Mouse (Mus musculus) megakaryocyte, embryonic 14.5 days (primary cell): ENCODE results near the gene Olfr1138.

Experiments used
- FLI1 ChIP-seq: IDR thresholded peaks from 2 replicates; pipeline ENCODE4 v1.6.1; 2012; ENCODE audit warnings: low read length, inconsistent platforms, mixed read lengths
- GATA1 ChIP-seq: IDR thresholded peaks from 3 replicates; pipeline ENCODE4 v1.6.1; 2012; ENCODE audit warnings: mixed read lengths, low read length, inconsistent platforms, borderline replicate concordance

DNA sequence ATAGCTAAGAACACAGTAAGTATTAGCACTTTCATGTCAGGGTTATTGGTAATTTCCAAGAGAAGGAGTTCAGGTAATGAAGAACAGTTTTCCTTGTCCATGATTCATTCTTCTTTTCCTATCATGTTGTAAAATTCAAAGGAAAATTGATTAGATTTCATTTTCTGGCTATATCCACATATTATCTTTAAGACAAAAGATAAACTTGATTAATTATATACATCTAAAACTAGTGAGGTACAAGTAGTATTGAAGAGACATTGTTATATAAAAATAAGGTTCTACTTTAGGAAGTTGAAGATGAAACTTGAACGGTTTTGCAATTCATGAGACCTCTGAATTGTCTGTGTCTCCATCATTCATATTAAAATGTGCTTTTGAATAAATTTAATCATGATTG, 14.1 kb upstream of the Olfr1138 start, which contains the start of gene Olfr1141:
- TF ChIP-seq GATA1 (no peak), FLI1 (no peak)
